Mouse (Mus musculus): ENCODE results near the gene Eps15l1. TPM values are rescaled to one million over a fixed set of nuclear protein-coding genes. Genes with fewer than 3 reads are reported as not detected.

Eps15l1 gene
- polyA plus RNA-seq, 1 experiment = 11.9 TPM

DNA sequence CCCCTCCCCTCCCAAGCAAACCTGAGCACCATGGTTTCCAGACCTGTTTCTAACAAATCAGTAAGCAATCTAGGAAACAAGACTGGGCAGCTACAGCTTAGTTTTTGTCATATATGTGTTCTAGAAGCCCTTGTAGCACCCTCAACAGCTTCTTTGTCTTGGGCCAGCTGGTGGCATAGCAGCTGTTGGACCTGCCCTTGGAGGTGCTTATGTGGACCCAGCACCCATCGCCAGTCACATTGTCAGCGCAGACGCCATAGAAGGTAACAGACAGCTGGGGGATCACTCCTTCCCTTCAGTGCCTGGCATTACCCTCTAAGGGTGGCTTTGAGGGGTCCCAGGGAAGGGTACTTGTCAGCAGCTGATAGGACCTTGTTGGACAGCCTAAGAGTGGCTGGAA is 36.5 kb upstream of the Eps15l1 start:
- Histone ChIP-seq H3K27ac (ENCODE audit: control insufficient read depth, insufficient read depth, low read depth, low read length) (no peak overlapping the region), H3K27me3 (ENCODE audit: control insufficient read depth, insufficient read depth, low read length) (no peaks in the 10 kb centered on the region), H3K36me3 (ENCODE audit: control insufficient read depth, insufficient read depth, low read length) (peaks cover 4% of the 10 kb centered on the region), H3K4me1 (ENCODE audit: control insufficient read depth, insufficient read depth, low read length) (no peaks in the 10 kb centered on the region), H3K4me3 (ENCODE audit: control insufficient read depth, low read depth, low read length) (no peak overlapping the region)
- TF ChIP-seq POLR2A (IDR thresholded peaks at IDR 0.05; ENCODE audit: control insufficient read depth, low read depth, low read length) (no peak), CTCF (IDR thresholded peaks at IDR 0.05; ENCODE audit: control insufficient read depth, insufficient read depth, insufficient replicate concordance, low read depth, low read length) (no peak)

DNA sequence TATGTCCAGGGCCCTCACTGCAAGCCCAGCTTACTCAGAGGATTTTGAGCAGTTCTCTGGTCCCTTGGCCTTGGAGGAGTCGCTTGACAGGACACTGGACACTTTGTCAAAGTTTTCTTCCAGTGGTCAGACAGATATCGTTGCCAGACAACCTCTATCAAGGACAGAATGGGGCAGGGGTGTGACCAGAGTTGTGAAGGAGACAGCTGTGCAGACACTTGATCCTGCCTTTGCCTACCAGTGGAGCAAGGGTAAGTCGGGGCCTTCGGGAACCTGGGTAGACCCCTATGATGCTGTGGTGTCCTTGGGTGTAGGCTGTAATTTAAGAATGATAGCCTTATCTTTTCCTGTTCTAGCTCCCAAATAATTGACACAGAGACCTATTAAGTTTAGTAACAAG is 34.1 kb upstream of the Eps15l1 start:
- H3K36me3 ChIP-seq (ENCODE audit: control insufficient read depth, insufficient read depth, low read length) = peaks cover 2% of the 10 kb centered on the region; the same call in 1 of the 2 replicates
- TF ChIP-seq CTCF (IDR thresholded peaks at IDR 0.05; ENCODE audit: control insufficient read depth, insufficient read depth, insufficient replicate concordance, low read depth, low read length) (no peak), POLR2A (IDR thresholded peaks at IDR 0.05; ENCODE audit: control insufficient read depth, low read depth, low read length) (no peak)
- no peaks in the 10 kb centered on the region for H3K4me1 ChIP-seq (ENCODE audit: control insufficient read depth, insufficient read depth, low read length)
- H3K4me3 ChIP-seq (ENCODE audit: control insufficient read depth, low read depth, low read length) = no peak overlapping the region
- H3K27ac ChIP-seq (ENCODE audit: control insufficient read depth, insufficient read depth, low read depth, low read length) = peak overlapping the region; percentile 59
- no peaks in the 10 kb centered on the region for H3K27me3 ChIP-seq (ENCODE audit: control insufficient read depth, insufficient read depth, low read length)

DNA sequence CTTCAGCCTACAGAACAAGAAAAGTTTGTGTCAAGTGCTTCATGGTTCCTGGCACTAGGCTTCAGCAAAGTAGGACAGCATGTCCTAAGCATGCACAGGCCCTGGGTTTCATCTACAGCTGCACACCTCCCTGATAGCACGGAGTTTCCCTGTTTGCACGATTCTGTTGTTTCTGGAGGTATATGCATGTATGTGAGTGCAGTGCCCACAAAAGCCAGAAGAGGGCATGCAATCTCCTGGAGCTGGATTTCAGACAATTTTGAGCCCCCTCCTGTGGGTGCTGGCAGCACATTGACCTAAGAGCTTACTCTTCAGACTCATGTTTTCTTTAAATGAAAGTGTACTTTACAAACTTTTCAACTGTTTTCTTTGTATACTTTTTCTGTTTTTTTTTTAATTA is 32.6 kb upstream of the Eps15l1 start:
- peaks cover 2% of the 10 kb centered on the region for H3K36me3 ChIP-seq (ENCODE audit: control insufficient read depth, insufficient read depth, low read length)
- peak overlapping the region; percentile 53; the same call in 1 of the 2 replicates for H3K4me3 ChIP-seq (ENCODE audit: control insufficient read depth, low read depth, low read length)
- no peaks in the 10 kb centered on the region for H3K4me1 ChIP-seq (ENCODE audit: control insufficient read depth, insufficient read depth, low read length)
- H3K27me3 ChIP-seq (ENCODE audit: control insufficient read depth, insufficient read depth, low read length) = no peaks in the 10 kb centered on the region
- TF ChIP-seq CTCF (IDR thresholded peaks at IDR 0.05; ENCODE audit: control insufficient read depth, insufficient read depth, insufficient replicate concordance, low read depth, low read length) = no peak
- no peak for TF ChIP-seq POLR2A (IDR thresholded peaks at IDR 0.05; ENCODE audit: control insufficient read depth, low read depth, low read length)
- H3K27ac ChIP-seq (ENCODE audit: control insufficient read depth, insufficient read depth, low read depth, low read length) = no peak overlapping the region

- Histone ChIP-seq H3K27ac (ENCODE audit: control insufficient read depth, insufficient read depth, low read depth, low read length) (no peak overlapping the region), H3K4me3 (ENCODE audit: control insufficient read depth, low read depth, low read length) (no peak overlapping the region), H3K4me1 (ENCODE audit: control insufficient read depth, insufficient read depth, low read length) (no peaks in the 10 kb centered on the region), H3K27me3 (ENCODE audit: control insufficient read depth, insufficient read depth, low read length) (no peaks in the 10 kb centered on the region), H3K36me3 (ENCODE audit: control insufficient read depth, insufficient read depth, low read length) (peaks cover 3% of the 10 kb centered on the region)
- no peak for TF ChIP-seq CTCF (IDR thresholded peaks at IDR 0.05; ENCODE audit: control insufficient read depth, insufficient read depth, insufficient replicate concordance, low read depth, low read length)
- TF ChIP-seq POLR2A (IDR thresholded peaks at IDR 0.05; ENCODE audit: control insufficient read depth, low read depth, low read length) = no peak
Measured at GRCm38 (mm10) chr8:72451516-72451915, 30.3 kb upstream of the Eps15l1 start.

DNA sequence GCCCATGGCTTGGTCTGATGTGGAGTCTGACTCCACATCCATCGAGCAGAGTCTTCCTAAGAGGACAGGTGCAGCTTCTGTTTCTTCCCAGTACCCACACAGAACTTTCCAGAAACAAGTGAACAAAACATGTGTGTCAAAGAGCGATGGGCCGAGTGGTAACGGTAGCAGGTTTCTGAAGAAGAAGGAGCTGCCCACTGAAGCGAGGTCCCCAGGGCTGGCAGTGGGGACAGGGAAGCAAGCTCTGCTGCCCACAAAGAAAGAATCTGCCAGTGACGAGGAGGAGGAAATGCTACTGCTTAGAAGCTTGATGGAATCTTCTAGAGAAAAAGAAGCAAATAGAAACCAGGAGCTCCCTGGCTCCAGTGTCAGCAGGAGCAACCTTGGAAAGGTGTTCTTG is 23.8 kb upstream of the Eps15l1 start:
- Histone ChIP-seq H3K36me3 (ENCODE audit: control insufficient read depth, insufficient read depth, low read length) (peaks cover 4% of the 10 kb centered on the region), H3K27ac (ENCODE audit: control insufficient read depth, insufficient read depth, low read depth, low read length) (no peak overlapping the region; the same call in 1 of the 2 replicates), H3K4me1 (ENCODE audit: control insufficient read depth, insufficient read depth, low read length) (no peaks in the 10 kb centered on the region), H3K27me3 (ENCODE audit: control insufficient read depth, insufficient read depth, low read length) (no peaks in the 10 kb centered on the region), H3K4me3 (ENCODE audit: control insufficient read depth, low read depth, low read length) (peak overlapping the region; percentile 86)
- TF ChIP-seq POLR2A (IDR thresholded peaks at IDR 0.05; ENCODE audit: control insufficient read depth, low read depth, low read length) (no peak), CTCF (IDR thresholded peaks at IDR 0.05; ENCODE audit: control insufficient read depth, insufficient read depth, insufficient replicate concordance, low read depth, low read length) (no peak)

DNA sequence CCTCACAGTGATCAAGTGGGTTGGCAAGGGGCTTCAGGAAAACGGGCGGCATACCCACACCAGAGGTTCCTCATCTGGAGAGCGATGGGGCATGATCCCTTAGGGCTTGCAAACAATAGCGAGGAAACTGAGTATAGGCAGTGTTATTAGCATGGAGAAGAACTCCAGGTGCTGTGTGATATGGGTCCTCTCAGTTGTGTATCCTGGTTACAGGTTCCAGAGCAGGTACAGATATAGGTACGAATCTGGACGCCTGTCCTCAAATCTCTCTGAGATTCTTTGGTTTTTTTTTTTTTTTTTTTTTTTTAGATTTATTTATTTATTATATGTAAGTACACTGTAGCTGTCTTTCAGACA is 22.7 kb upstream of the Eps15l1 start:
- H3K4me1 ChIP-seq (ENCODE audit: control insufficient read depth, insufficient read depth, low read length) = no peaks in the 10 kb centered on the region
- H3K27me3 ChIP-seq (ENCODE audit: control insufficient read depth, insufficient read depth, low read length) = no peaks in the 10 kb centered on the region
- TF ChIP-seq CTCF (IDR thresholded peaks at IDR 0.05; ENCODE audit: control insufficient read depth, insufficient read depth, insufficient replicate concordance, low read depth, low read length) (no peak), POLR2A (IDR thresholded peaks at IDR 0.05; ENCODE audit: control insufficient read depth, low read depth, low read length) (no peak)
- peak overlapping the region; percentile 93 for H3K27ac ChIP-seq (ENCODE audit: control insufficient read depth, insufficient read depth, low read depth, low read length)
- peaks cover 4% of the 10 kb centered on the region for H3K36me3 ChIP-seq (ENCODE audit: control insufficient read depth, insufficient read depth, low read length)
- H3K4me3 ChIP-seq (ENCODE audit: control insufficient read depth, low read depth, low read length) = peak overlapping the region; percentile 89

DNA sequence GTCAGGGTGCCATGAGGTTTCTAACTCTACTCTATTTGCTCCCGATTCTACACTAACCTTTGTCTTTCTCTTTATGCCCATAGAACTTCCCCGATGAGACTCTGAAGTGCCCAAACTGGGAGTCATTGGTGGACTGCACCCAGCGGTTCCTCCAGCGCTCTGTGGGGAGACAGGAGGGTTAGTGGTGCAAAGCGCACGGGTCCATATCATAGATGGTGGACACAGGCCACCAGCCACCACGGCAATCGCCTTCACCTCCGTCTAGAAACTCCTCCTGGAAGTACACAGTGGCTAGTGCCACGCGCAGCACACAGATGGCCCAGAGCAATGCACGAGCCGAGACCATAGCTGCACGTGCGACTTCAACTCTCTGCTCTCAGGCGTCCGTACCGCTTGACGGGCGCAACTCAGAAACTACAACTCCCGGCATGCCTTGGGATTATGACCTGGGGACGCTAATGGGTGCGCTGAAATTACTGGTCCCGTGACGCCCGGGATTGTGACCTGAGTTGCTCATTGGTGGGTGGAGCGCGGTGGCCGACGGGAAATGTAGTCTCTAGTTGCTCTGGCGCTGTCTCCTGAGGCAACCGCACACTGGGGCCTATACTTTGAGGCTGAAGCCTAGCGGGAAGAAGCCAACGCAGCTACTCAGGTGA is 22.2 kb upstream of the Eps15l1 start, which contains the start of the genes Calr3 and 1700030K09Rik:
TSS of gene Calr3 (minus strand) at position 533 of the 656 bp plus-strand sequence.
TSS of gene 1700030K09Rik (plus strand) at position 543 of the 656 bp plus-strand sequence.
- H3K27ac ChIP-seq (ENCODE audit: control insufficient read depth, insufficient read depth, low read depth, low read length) = peak within 1 kb of the TSS; percentile 93
- H3K27me3 ChIP-seq (ENCODE audit: control insufficient read depth, insufficient read depth, low read length) = no peaks in the 10 kb centered on the region
- no peaks in the 10 kb centered on the region for H3K4me1 ChIP-seq (ENCODE audit: control insufficient read depth, insufficient read depth, low read length)
- H3K4me3 ChIP-seq (ENCODE audit: control insufficient read depth, low read depth, low read length) = peak within 1 kb of the TSS; percentile 89
- peaks cover 4% of the 10 kb centered on the region for H3K36me3 ChIP-seq (ENCODE audit: control insufficient read depth, insufficient read depth, low read length)
- TF ChIP-seq POLR2A (IDR thresholded peaks at IDR 0.05; ENCODE audit: control insufficient read depth, low read depth, low read length) (peak; percentile 82), CTCF (IDR thresholded peaks at IDR 0.05; ENCODE audit: control insufficient read depth, insufficient read depth, insufficient replicate concordance, low read depth, low read length) (no peak; the same call in 1 of the 2 replicates)

All from testis, adult 2 months (tissue).